Mouse (Mus musculus) right cerebral cortex, postnatal 4 days (tissue): ENCODE measurements around the gene Supt5.

Experiments
- DNase-seq: peaks from one replicate; pipeline ENCODE4 v3.0.0-alpha.2; 2022

The Supt5 gene

GRCm38 (mm10) chr7:28348601-28349000 is 10.1 kb upstream of the Supt5 start:
- DNase-seq = no peak

GRCm38 (mm10) chr7:28347746-28348145 is 9.2 kb upstream of the Supt5 start:
- DNase-seq = no peak

- peak; percentile 81 for DNase-seq
These were observed 6.1 kb upstream of the Supt5 start for GRCm38 (mm10) chr7:28344637-28345036.

- no peak for DNase-seq
These were observed 2.8 kb upstream of the Supt5 start for GRCm38 (mm10) chr7:28341381-28341780.

GRCm38 (mm10) chr7:28339213-28339917 is 819 bp upstream of the Supt5 start:
- DNase-seq = no peak

GRCm38 (mm10) chr7:28335471-28335870 is 3.1 kb downstream of the Supt5 start:
- DNase-seq = no peak

GRCm38 (mm10) chr7:28334534-28334933 is 4.0 kb downstream of the Supt5 start:
- no peak for DNase-seq

- no peak for DNase-seq
These were observed 10.3 kb downstream of the Supt5 start for GRCm38 (mm10) chr7:28328260-28328659.

GRCm38 (mm10) chr7:28326457-28326856 is 12.1 kb downstream of the Supt5 start:
- DNase-seq = no peak

GRCm38 (mm10) chr7:28325293-28325692 is 13.3 kb downstream of the Supt5 start:
- DNase-seq = no peak

GRCm38 (mm10) chr7:28321974-28322720 is 16.4 kb downstream of the Supt5 start:
- no peak for DNase-seq

- no peak for DNase-seq
These were observed 19.8 kb downstream of the Supt5 start for GRCm38 (mm10) chr7:28318714-28319113.

- DNase-seq = no peak
These were observed 20.5 kb downstream of the Supt5 start for GRCm38 (mm10) chr7:28318036-28318435.

GRCm38 (mm10) chr7:28311926-28312543 is 26.5 kb downstream of the Supt5 start, which contains the start of gene Timm50:
Gene Timm50, minus strand, starts transcription at chr7:28312072.
- DNase-seq = peak; percentile 97

- no peak for DNase-seq
These were observed 27.2 kb downstream of the Supt5 start for GRCm38 (mm10) chr7:28311151-28311925.

- DNase-seq = no peak
These were observed 28.8 kb downstream of the Supt5 start for GRCm38 (mm10) chr7:28309737-28310136.

GRCm38 (mm10) chr7:28306216-28306615 is 32.3 kb downstream of the Supt5 start:
- DNase-seq = no peak

GRCm38 (mm10) chr7:28305641-28306040 is 32.9 kb downstream of the Supt5 start:
- DNase-seq = no peak

- DNase-seq = peak; percentile 61
These were observed 36.7 kb downstream of the Supt5 start, which contains the start of gene Dll3 for GRCm38 (mm10) chr7:28301616-28302433. Gene Dll3, minus strand, starts transcription at chr7:28302238.

GRCm38 (mm10) chr7:28298837-28299625 is 39.5 kb downstream of the Supt5 start:
- peak; percentile 65 for DNase-seq

GRCm38 (mm10) chr7:28294481-28294880 is 44.1 kb downstream of the Supt5 start:
- DNase-seq = peak; percentile 86
